Mouse (Mus musculus) neural tube, embryonic 12.5 days (tissue): ENCODE results near the gene Ptpn1. TPM values are rescaled to one million over a fixed set of nuclear protein-coding genes. Genes with fewer than 3 reads are reported as not detected.

Experiments
- ATAC-seq: fragments of 200-750 bp; cut with Nextera tagmentation; 2 replicates; pipeline ENCODE4 v1.8.0; 2017; ENCODE audit warnings: low read depth, mild to moderate bottlenecking, moderate TSS enrichment, moderate library complexity; ENCODE audit not compliant: low FRiP score
- H3K27ac ChIP-seq: fragments of 300-500 bp; sonication (generic); 2 replicates; pipeline ENCODE4 v1.5.1; 2016
- H3K27me3 ChIP-seq: fragments of 300-500 bp; sonication (generic); replicated peaks from 2 replicates; pipeline ENCODE4 v1.6.1; 2016; ENCODE audit warnings: mild to moderate bottlenecking
- H3K36me3 ChIP-seq: fragments of 300-500 bp; sonication (generic); 2 replicates; pipeline ENCODE4 v1.6.1; 2016; ENCODE audit warnings: mild to moderate bottlenecking
- H3K4me1 ChIP-seq: fragments of 300-500 bp; sonication (generic); 2 replicates; pipeline ENCODE4 v1.6.1; 2016
- H3K4me2 ChIP-seq: fragments of 300-500 bp; sonication (generic); replicated peaks from 2 replicates; pipeline ENCODE4 v1.6.1; 2016; ENCODE audit warnings: mild to moderate bottlenecking
- H3K4me3 ChIP-seq: fragments of 300-500 bp; sonication (generic); 2 replicates; pipeline ENCODE4 v1.5.1; 2016
- H3K9ac ChIP-seq: fragments of 300-500 bp; sonication (generic); 2 replicates; pipeline ENCODE4 v1.6.1; 2016; ENCODE audit warnings: mild to moderate bottlenecking
- H3K9me3 ChIP-seq: fragments of 300-500 bp; sonication (generic); 2 replicates; pipeline ENCODE4 v1.6.1; 2016; ENCODE audit warnings: mild to moderate bottlenecking
- WGBS: fragments of 180-500 bp; shearing (Covaris S2); methylation state at CpG from one replicate; pipeline ENCODE4 v1.1.7; 2016; 5-methylcytosine and 5-hydroxymethylcytosine counted together
- polyA plus RNA-seq: library from polyadenylated mRNA; unstranded; fragments of >200 nt; fragmentation: Nextera tagmentation; extraction: Ambion mirVana; gene quantifications from 2 replicates; pipeline ENCODE4 v1.2.1, GENCODE M21; 2016

The Ptpn1 gene
- polyA plus RNA-seq = 118 and 130 TPM in 2 replicates

- no peaks in the 10 kb centered on the region for H3K36me3 ChIP-seq
- WGBS = under 1% methylated on average over 98 of the region's 99 CpGs
- peak within 1 kb of the TSS; percentile 77 for H3K4me2 ChIP-seq
- peak; percentile 97 for ATAC-seq
- peak within 1 kb of the TSS; percentile 94 for H3K4me3 ChIP-seq
- peaks cover 37% of the 10 kb centered on the region for H3K4me1 ChIP-seq
- H3K27me3 ChIP-seq = no peaks in the 10 kb centered on the region
- no peak within 1 kb of the TSS for H3K27ac ChIP-seq
- peak within 1 kb of the TSS; percentile 94 for H3K9ac ChIP-seq
- H3K9me3 ChIP-seq = no peaks in the 10 kb centered on the region
Observed at GRCm38 (mm10) chr2:167931985-167932726, at the start of gene Ptpn1. Gene Ptpn1 (plus strand): TSS chr2:167932057.

- Histone ChIP-seq H3K9me3 (peaks cover 5% of the 10 kb centered on the region; the same call in 1 of the 2 replicates), H3K9ac (no peak overlapping the region), H3K4me2 (no peak overlapping the region), H3K4me1 (peaks cover 8% of the 10 kb centered on the region; the same call in 1 of the 2 replicates), H3K27me3 (no peaks in the 10 kb centered on the region; the same call in 1 of the 2 replicates), H3K4me3 (no peak overlapping the region), H3K27ac (no peak overlapping the region), H3K36me3 (no peaks in the 10 kb centered on the region)
- WGBS = 73% methylated on average over 7 of the region's 7 CpGs
- ATAC-seq = no peak
Observed at GRCm38 (mm10) chr2:167886485-167886884, 45.4 kb upstream of the Ptpn1 start.

- 0 out of 2 replicates have a peak, but pooled peaks cover under 1% of the 10 kb centered on the region for H3K9me3 ChIP-seq
- peak overlapping the region; percentile 54 for H3K4me2 ChIP-seq
- ATAC-seq = no peak
- 10% methylated on average over 22 of the region's 22 CpGs for WGBS
- no peaks in the 10 kb centered on the region for H3K36me3 ChIP-seq
- H3K4me1 ChIP-seq = peaks cover 12% of the 10 kb centered on the region; the same call in 1 of the 2 replicates
- H3K4me3 ChIP-seq = peak overlapping the region; percentile 16; the same call in 1 of the 2 replicates
- no peak overlapping the region for H3K27ac ChIP-seq
- no peak overlapping the region for H3K9ac ChIP-seq
- H3K27me3 ChIP-seq = no peaks in the 10 kb centered on the region; the same call in 1 of the 2 replicates
Observed at GRCm38 (mm10) chr2:167887516-167888347, 44.1 kb upstream of the Ptpn1 start.

- 70% methylated on average over 6 of the region's 6 CpGs for WGBS
- ATAC-seq = no peak
- H3K9ac ChIP-seq = no peak overlapping the region
- H3K36me3 ChIP-seq = no peaks in the 10 kb centered on the region
- H3K27ac ChIP-seq = no peak overlapping the region
- peaks cover 12% of the 10 kb centered on the region; the same call in 1 of the 2 replicates for H3K4me1 ChIP-seq
- no peak overlapping the region for H3K4me3 ChIP-seq
- H3K4me2 ChIP-seq = no peak overlapping the region
- no peaks in the 10 kb centered on the region for H3K9me3 ChIP-seq
- peaks cover 4% of the 10 kb centered on the region for H3K27me3 ChIP-seq
Observed at GRCm38 (mm10) chr2:167888834-167889233, 43.0 kb upstream of the Ptpn1 start.

GRCm38 (mm10) chr2:167889886-167890285 lies 42.0 kb upstream of the Ptpn1 start:
- whole genome bisulfite sequencing = 54% methylated on average over 4 of the region's 4 CpGs
- no peak overlapping the region for H3K4me3 ChIP-seq
- no peak overlapping the region for H3K4me2 ChIP-seq
- peaks cover 4% of the 10 kb centered on the region for H3K27me3 ChIP-seq
- no peak overlapping the region for H3K9ac ChIP-seq
- H3K27ac ChIP-seq = no peak overlapping the region
- no peaks in the 10 kb centered on the region for H3K36me3 ChIP-seq
- H3K9me3 ChIP-seq = no peaks in the 10 kb centered on the region
- H3K4me1 ChIP-seq = peaks cover 12% of the 10 kb centered on the region; the same call in 1 of the 2 replicates
- ATAC-seq = no peak

GRCm38 (mm10) chr2:167891908-167892307 lies 39.9 kb upstream of the Ptpn1 start:
- H3K4me3 ChIP-seq = no peak overlapping the region
- H3K36me3 ChIP-seq = no peaks in the 10 kb centered on the region
- no peak overlapping the region for H3K4me2 ChIP-seq
- peaks cover 12% of the 10 kb centered on the region; the same call in 1 of the 2 replicates for H3K4me1 ChIP-seq
- WGBS = 13% methylated on average over 9 of the region's 9 CpGs
- ATAC-seq = peak; percentile 48; the same call in 1 of the 2 replicates
- H3K27ac ChIP-seq = no peak overlapping the region
- H3K9ac ChIP-seq = no peak overlapping the region
- H3K9me3 ChIP-seq = no peaks in the 10 kb centered on the region
- peaks cover 14% of the 10 kb centered on the region for H3K27me3 ChIP-seq

- Histone ChIP-seq H3K4me3 (no peak overlapping the region), H3K9ac (no peak overlapping the region), H3K4me1 (peaks cover 3% of the 10 kb centered on the region; the same call in 1 of the 2 replicates), H3K27ac (no peak overlapping the region), H3K4me2 (no peak overlapping the region), H3K36me3 (no peaks in the 10 kb centered on the region), H3K27me3 (peaks cover 14% of the 10 kb centered on the region), H3K9me3 (no peaks in the 10 kb centered on the region)
- 68% methylated on average over 10 of the region's 10 CpGs for WGBS
- no peak for ATAC-seq
Observed at GRCm38 (mm10) chr2:167893680-167894079, 38.2 kb upstream of the Ptpn1 start.

- peak overlapping the region; percentile 48 for H3K4me2 ChIP-seq
- H3K4me1 ChIP-seq = peaks cover 3% of the 10 kb centered on the region; the same call in 1 of the 2 replicates
- no peaks in the 10 kb centered on the region for H3K36me3 ChIP-seq
- peak overlapping the region; percentile 5; the same call in 1 of the 2 replicates for H3K4me3 ChIP-seq
- ATAC-seq = peak; percentile 56
- H3K9me3 ChIP-seq = no peaks in the 10 kb centered on the region
- 1% methylated on average over 30 of the region's 30 CpGs for WGBS
- H3K27ac ChIP-seq = no peak overlapping the region
- peaks cover 14% of the 10 kb centered on the region for H3K27me3 ChIP-seq
- H3K9ac ChIP-seq = no peak overlapping the region
Observed at GRCm38 (mm10) chr2:167894948-167895372, 36.9 kb upstream of the Ptpn1 start.

- ATAC-seq = no peak
- WGBS = 78% methylated on average over 8 of the region's 8 CpGs
- Histone ChIP-seq H3K27me3 (peaks cover 14% of the 10 kb centered on the region), H3K36me3 (no peaks in the 10 kb centered on the region), H3K27ac (no peak overlapping the region), H3K9ac (no peak overlapping the region), H3K4me1 (no peaks in the 10 kb centered on the region), H3K9me3 (no peaks in the 10 kb centered on the region), H3K4me3 (no peak overlapping the region), H3K4me2 (no peak overlapping the region)
Observed at GRCm38 (mm10) chr2:167897896-167898295, 34.0 kb upstream of the Ptpn1 start.

- H3K4me3 ChIP-seq = no peak overlapping the region
- H3K27ac ChIP-seq = no peak overlapping the region
- H3K36me3 ChIP-seq = no peaks in the 10 kb centered on the region
- H3K9me3 ChIP-seq = no peaks in the 10 kb centered on the region
- H3K4me1 ChIP-seq = no peaks in the 10 kb centered on the region
- 33% methylated on average over 16 of the region's 16 CpGs for WGBS
- no peak for ATAC-seq
- peaks cover 9% of the 10 kb centered on the region; the same call in 1 of the 2 replicates for H3K27me3 ChIP-seq
- no peak overlapping the region for H3K9ac ChIP-seq
- 0 out of 2 replicates have a peak overlapping the region, but pooled peaks have one; percentile 24 for H3K4me2 ChIP-seq
Observed at GRCm38 (mm10) chr2:167899989-167900421, 31.9 kb upstream of the Ptpn1 start.

GRCm38 (mm10) chr2:167902116-167902703 lies 29.6 kb upstream of the Ptpn1 start:
- no peaks in the 10 kb centered on the region for H3K36me3 ChIP-seq
- no peaks in the 10 kb centered on the region for H3K4me1 ChIP-seq
- no peak overlapping the region for H3K27ac ChIP-seq
- no peak overlapping the region for H3K4me3 ChIP-seq
- 75% methylated on average over 9 of the region's 9 CpGs for WGBS
- no peak overlapping the region for H3K4me2 ChIP-seq
- H3K9me3 ChIP-seq = no peaks in the 10 kb centered on the region
- no peak for ATAC-seq
- no peak overlapping the region for H3K9ac ChIP-seq
- no peaks in the 10 kb centered on the region for H3K27me3 ChIP-seq
